8 mouse cellular contexts compared by ENCODE assay signal in the genomic region with DNA sequence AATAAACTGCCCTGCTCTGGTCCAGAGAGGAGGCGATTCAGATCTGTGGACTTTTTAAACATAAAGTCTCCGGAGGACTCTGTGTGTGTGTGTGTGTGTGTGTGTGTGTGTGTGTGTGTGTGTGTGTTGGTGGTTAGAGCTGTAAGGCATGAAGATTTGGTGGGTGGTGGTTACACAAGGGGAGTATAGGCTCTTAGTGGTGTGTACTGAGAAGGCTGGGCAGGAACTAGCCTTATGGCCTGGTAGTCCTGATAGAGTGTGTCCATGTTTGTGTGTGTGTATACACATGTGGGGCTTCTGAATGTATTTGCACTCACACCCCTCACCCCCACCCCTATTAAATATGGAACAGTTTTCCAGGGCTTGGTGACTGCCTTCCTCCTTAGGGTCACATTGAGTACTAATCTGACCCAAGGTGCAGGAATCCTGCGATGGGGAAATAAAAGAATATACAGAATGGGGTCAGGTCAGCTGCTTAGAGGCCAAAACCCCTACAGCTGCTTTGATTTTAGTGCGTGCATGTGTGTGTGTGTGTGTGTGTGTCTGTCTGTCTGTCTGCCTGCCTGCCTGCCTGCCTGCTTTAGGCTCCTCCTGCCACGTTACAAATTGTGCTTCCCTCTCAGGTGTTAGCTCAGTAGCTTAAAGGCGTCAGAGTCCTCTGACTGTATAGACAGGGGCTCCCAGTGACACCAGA.
A peak's percentile ranks its signal among the peaks of the same experiment; 100 is the strongest.
DNase-seq lines count a peak whose midpoint lies in the region; ATAC-seq lines count a peak whose summit lies in the region.

No protein-coding gene starts in this region.

- 21% methylated on average over 6 of the region's 6 CpGs for WGBS in embryonic facial prominence, embryonic 12.5 days
- WGBS in intestine, embryonic 16.5 days: 25% methylated on average over 6 of the region's 6 CpGs
- WGBS in midbrain, embryonic 13.5 days: 17% methylated on average over 6 of the region's 6 CpGs

- ATAC-seq in embryonic facial prominence, embryonic 12.5 days (ENCODE audit: insufficient number of reproducible peaks, insufficient read depth, low FRiP score, low TSS enrichment): no peak
- 0 out of 2 replicates have a peak, but pooled peaks have one; percentile 9 for ATAC-seq in intestine, embryonic 16.5 days
- ATAC-seq in midbrain, embryonic 13.5 days: peak; percentile 29; the same call in 1 of the 2 replicates

- peak; percentile 20 for DNase-seq in adrenal gland, postnatal 10 days
- DNase-seq in adrenal gland, postnatal 14 days: no peak
- no peak for DNase-seq in frontal cortex, adult 2 months (ENCODE audit: extremely low spot score in 1 of 2, low spot score in 1 of 2)
- no peak for DNase-seq in urinary bladder, postnatal 10 days (ENCODE audit: low spot score)
- DNase-seq in left cerebral cortex, adult 18-20 months (ENCODE audit: low spot score in 2 of 2): no peak

- no peaks in the 10 kb centered on the region for H3K27me3 ChIP-seq in embryonic facial prominence, embryonic 12.5 days
- H3K27me3 ChIP-seq in intestine, embryonic 16.5 days (replicated peaks; ENCODE audit: control insufficient read depth, insufficient read depth, low read length): no peaks in the 10 kb centered on the region
- no peaks in the 10 kb centered on the region for H3K27me3 ChIP-seq in midbrain, embryonic 13.5 days

- peak overlapping the region; percentile 100 for H3K27ac ChIP-seq in embryonic facial prominence, embryonic 12.5 days
- H3K27ac ChIP-seq in intestine, embryonic 16.5 days (ENCODE audit: low read length): peak overlapping the region; percentile 75
- peak overlapping the region; percentile 100 for H3K27ac ChIP-seq in midbrain, embryonic 13.5 days

- H3K9ac ChIP-seq in embryonic facial prominence, embryonic 12.5 days: peak overlapping the region; percentile 100
- 0 out of 2 replicates have a peak overlapping the region, but pooled peaks have one; percentile 24 for H3K9ac ChIP-seq in intestine, embryonic 16.5 days (ENCODE audit: low read depth, low read length)
- peak overlapping the region; percentile 100 for H3K9ac ChIP-seq in midbrain, embryonic 13.5 days (replicated peaks)

- H3K9me3 ChIP-seq in embryonic facial prominence, embryonic 12.5 days: no peaks in the 10 kb centered on the region
- no peaks in the 10 kb centered on the region for H3K9me3 ChIP-seq in intestine, embryonic 16.5 days (ENCODE audit: control insufficient read depth, low read length)
- no peaks in the 10 kb centered on the region for H3K9me3 ChIP-seq in midbrain, embryonic 13.5 days

- peak overlapping the region; percentile 53 for H3K4me2 ChIP-seq in embryonic facial prominence, embryonic 12.5 days (replicated peaks)
- peak overlapping the region; percentile 69 for H3K4me2 ChIP-seq in intestine, embryonic 16.5 days (ENCODE audit: low read depth, low read length)
- H3K4me2 ChIP-seq in midbrain, embryonic 13.5 days (replicated peaks): peak overlapping the region; percentile 85

- H3K36me3 ChIP-seq in embryonic facial prominence, embryonic 12.5 days: no peaks in the 10 kb centered on the region
- no peaks in the 10 kb centered on the region for H3K36me3 ChIP-seq in intestine, embryonic 16.5 days (ENCODE audit: control insufficient read depth, insufficient read depth, low read length)
- no peaks in the 10 kb centered on the region for H3K36me3 ChIP-seq in midbrain, embryonic 13.5 days

- peaks cover 53% of the 10 kb centered on the region for H3K4me1 ChIP-seq in embryonic facial prominence, embryonic 12.5 days
- H3K4me1 ChIP-seq in intestine, embryonic 16.5 days (ENCODE audit: control insufficient read depth, insufficient read depth, low read length): peaks cover 53% of the 10 kb centered on the region
- peaks cover 65% of the 10 kb centered on the region for H3K4me1 ChIP-seq in midbrain, embryonic 13.5 days (replicated peaks)

- peak overlapping the region; percentile 97 for H3K4me3 ChIP-seq in embryonic facial prominence, embryonic 12.5 days
- no peak overlapping the region for H3K4me3 ChIP-seq in intestine, embryonic 16.5 days (ENCODE audit: low read length)
- peak overlapping the region; percentile 93 for H3K4me3 ChIP-seq in midbrain, embryonic 13.5 days (replicated peaks)

Comparison
In these comparisons a context has a peak if more than half of its experiments do, and no peak if none do; other contexts are left out.
1. H3K9ac ChIP-seq: peak in every context shown above with its lines; median percentile 100 in embryonic facial prominence, embryonic 12.5 days; 100 in midbrain, embryonic 13.5 days; 24 in intestine, embryonic 16.5 days.